Mouse (Mus musculus) thymus, adult 2 months (tissue): ENCODE results near the gene Vezf1.

Experiments
- CTCF ChIP-seq: fragments of 200-500 bp; IDR thresholded peaks from 2 replicates; pipeline ENCODE4 v1.5.1; 2012; ENCODE audit warnings: mild to moderate bottlenecking, control low read depth, low read length, moderate library complexity, borderline replicate concordance; ENCODE audit not compliant: control insufficient read depth, poor library complexity, insufficient read depth; ENCODE audit errors: extremely low read depth
- POLR2A ChIP-seq: fragments of 200-500 bp; IDR thresholded peaks from 2 replicates; pipeline ENCODE4 v1.6.1; 2012; ENCODE audit warnings: mild to moderate bottlenecking, low read length, control low read depth, moderate library complexity; ENCODE audit not compliant: control insufficient read depth, poor library complexity, insufficient read depth; ENCODE audit errors: extremely low read depth

- TF ChIP-seq CTCF (no peak), POLR2A (no peak)
Measured at GRCm38 (mm10) chr11:88049732-88050131, 18.3 kb upstream of the Vezf1 start.
